Mouse (Mus musculus): ENCODE measurements at regions not wholly inside any gene's neighbourhood (a gene's known extent, or its start where the extent isn't known, plus 50 kb on each side); places are given as distances from the start of the nearest gene placed in this dataset.

DNA sequence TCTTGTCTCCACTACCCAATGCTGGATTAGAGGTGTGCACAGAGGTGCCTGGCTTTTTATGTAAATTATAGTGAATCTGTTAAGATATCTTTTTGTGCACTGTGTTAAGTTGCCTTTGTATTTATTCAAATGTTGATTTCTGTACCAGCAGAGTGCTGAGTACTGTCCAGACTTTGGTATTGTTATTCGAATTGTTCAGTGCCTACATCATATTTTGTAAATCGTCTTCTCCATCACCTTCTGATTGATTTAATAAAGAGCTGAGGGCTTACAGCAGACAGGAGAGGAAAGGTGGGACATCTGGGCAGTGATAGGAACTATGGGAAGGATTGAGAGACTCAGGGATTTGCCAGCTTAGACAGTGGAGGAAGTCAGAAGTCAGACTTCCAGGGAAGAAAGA, 270.2 kb upstream of the Kazn start:
- peaks cover 19% of the 10 kb centered on the region for H3K4me1 ChIP-seq
- no peaks in the 10 kb centered on the region for H3K27me3 ChIP-seq
- H3K27ac ChIP-seq, result no peak overlapping the region
- 84% methylated on average over 2 of the region's 2 CpGs for WGBS
- H3K4me3 ChIP-seq, result no peak overlapping the region
- ATAC-seq, result no peak
- H3K4me2 ChIP-seq, result no peak overlapping the region
- H3K36me3 ChIP-seq (ENCODE audit: poor library complexity, severe bottlenecking), result no peaks in the 10 kb centered on the region
- no peak overlapping the region for H3K9ac ChIP-seq
- H3K9me3 ChIP-seq (replicated peaks), result 0 out of 2 replicates have a peak, but pooled peaks cover 8% of the 10 kb centered on the region

- no peaks in the 10 kb centered on the region for H3K9me3 ChIP-seq (replicated peaks)
- H3K36me3 ChIP-seq (ENCODE audit: poor library complexity, severe bottlenecking), result no peaks in the 10 kb centered on the region
- peak; percentile 41; the same call in 1 of the 2 replicates for ATAC-seq
- no peak overlapping the region for H3K4me3 ChIP-seq
- 10% methylated on average over 13 of the region's 13 CpGs for WGBS
- no peak overlapping the region for H3K9ac ChIP-seq
- peaks cover 19% of the 10 kb centered on the region for H3K4me1 ChIP-seq
- H3K27ac ChIP-seq, result no peak overlapping the region
- no peaks in the 10 kb centered on the region for H3K27me3 ChIP-seq
- no peak overlapping the region for H3K4me2 ChIP-seq
Measured at GRCm38 (mm10) chr4:142506383-142507211, 267.4 kb upstream of the Kazn start.

DNA sequence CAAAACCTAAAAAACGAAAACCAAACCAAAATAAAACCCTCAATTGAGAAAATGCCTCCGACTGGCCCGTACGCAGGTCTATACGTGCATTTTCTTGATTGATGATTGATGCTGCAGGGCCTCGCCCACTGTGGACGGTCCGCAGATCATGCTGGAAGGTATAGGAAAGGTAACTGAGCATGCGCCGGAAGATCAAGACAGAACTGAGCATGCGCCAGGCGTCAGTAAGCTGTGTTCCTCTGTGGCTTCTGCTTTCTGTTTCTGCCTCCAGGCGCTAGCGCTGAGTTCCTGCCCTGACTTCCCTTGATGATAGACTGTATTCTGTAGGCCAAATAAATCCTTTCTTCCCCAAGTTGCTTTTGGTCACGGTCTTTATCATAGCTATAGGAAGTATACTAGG, 264.6 kb upstream of the Kazn start:
- no peak for ATAC-seq
- Histone ChIP-seq H3K4me2 (no peak overlapping the region), H3K9me3 (replicated peaks) (no peaks in the 10 kb centered on the region), H3K36me3 (ENCODE audit: poor library complexity, severe bottlenecking) (no peaks in the 10 kb centered on the region), H3K27ac (no peak overlapping the region), H3K4me1 (peaks cover 30% of the 10 kb centered on the region), H3K4me3 (no peak overlapping the region), H3K27me3 (no peaks in the 10 kb centered on the region), H3K9ac (no peak overlapping the region)
- WGBS, result 93% methylated on average over 15 of the region's 15 CpGs

GRCm38 (mm10) chr4:142501177-142501576, 262.0 kb upstream of the Kazn start:
- Histone ChIP-seq H3K36me3 (ENCODE audit: poor library complexity, severe bottlenecking) (no peaks in the 10 kb centered on the region), H3K9ac (no peak overlapping the region), H3K9me3 (replicated peaks) (no peaks in the 10 kb centered on the region), H3K4me2 (no peak overlapping the region), H3K27me3 (no peaks in the 10 kb centered on the region), H3K4me1 (peaks cover 30% of the 10 kb centered on the region), H3K4me3 (no peak overlapping the region), H3K27ac (0 out of 2 replicates have a peak overlapping the region, but pooled peaks have one; percentile 0)
- 0 out of 2 replicates have a peak, but pooled peaks have one; percentile 50 for ATAC-seq
- WGBS, result 56% methylated on average over 8 of the region's 8 CpGs

GRCm38 (mm10) chr4:142500541-142500940, 261.3 kb upstream of the Kazn start:
- Histone ChIP-seq H3K9me3 (replicated peaks) (no peaks in the 10 kb centered on the region), H3K4me2 (no peak overlapping the region), H3K9ac (no peak overlapping the region), H3K27ac (peak overlapping the region; percentile 44; the same call in 1 of the 2 replicates), H3K36me3 (ENCODE audit: poor library complexity, severe bottlenecking) (no peaks in the 10 kb centered on the region), H3K4me3 (no peak overlapping the region), H3K27me3 (no peaks in the 10 kb centered on the region), H3K4me1 (peaks cover 26% of the 10 kb centered on the region)
- no peak for ATAC-seq
- 70% methylated on average over 7 of the region's 7 CpGs for WGBS

- 0 out of 2 replicates have a peak overlapping the region, but pooled peaks have one; percentile 13 for H3K9ac ChIP-seq
- H3K36me3 ChIP-seq (ENCODE audit: poor library complexity, severe bottlenecking), result no peaks in the 10 kb centered on the region
- H3K9me3 ChIP-seq (replicated peaks), result no peaks in the 10 kb centered on the region
- no peak overlapping the region for H3K4me3 ChIP-seq
- peaks cover 25% of the 10 kb centered on the region for H3K4me1 ChIP-seq
- H3K27me3 ChIP-seq, result no peaks in the 10 kb centered on the region
- 59% methylated on average over 12 of the region's 12 CpGs for WGBS
- ATAC-seq, result no peak
- no peak overlapping the region for H3K4me2 ChIP-seq
- H3K27ac ChIP-seq, result no peak overlapping the region
Measured at GRCm38 (mm10) chr4:142496605-142497004, 257.4 kb upstream of the Kazn start.

- no peaks in the 10 kb centered on the region for H3K27me3 ChIP-seq
- no peaks in the 10 kb centered on the region for H3K36me3 ChIP-seq (ENCODE audit: poor library complexity, severe bottlenecking)
- H3K9ac ChIP-seq, result no peak overlapping the region
- H3K4me2 ChIP-seq, result no peak overlapping the region
- H3K4me3 ChIP-seq, result no peak overlapping the region
- ATAC-seq, result no peak
- 74% methylated on average over 10 of the region's 10 CpGs for WGBS
- no peaks in the 10 kb centered on the region for H3K9me3 ChIP-seq (replicated peaks)
- peaks cover 14% of the 10 kb centered on the region; the same call in 1 of the 2 replicates for H3K4me1 ChIP-seq
- no peak overlapping the region for H3K27ac ChIP-seq
Measured at GRCm38 (mm10) chr4:142492926-142493492, 253.8 kb upstream of the Kazn start.

GRCm38 (mm10) chr4:142485784-142486423, 246.7 kb upstream of the Kazn start:
- no peaks in the 10 kb centered on the region for H3K27me3 ChIP-seq
- H3K4me3 ChIP-seq, result no peak overlapping the region
- no peak for ATAC-seq
- H3K4me2 ChIP-seq, result no peak overlapping the region
- WGBS, result 66% methylated on average over 4 of the region's 4 CpGs
- H3K36me3 ChIP-seq (ENCODE audit: poor library complexity, severe bottlenecking), result no peaks in the 10 kb centered on the region
- no peaks in the 10 kb centered on the region for H3K9me3 ChIP-seq (replicated peaks)
- H3K27ac ChIP-seq, result no peak overlapping the region
- H3K9ac ChIP-seq, result no peak overlapping the region
- H3K4me1 ChIP-seq, result no peaks in the 10 kb centered on the region

GRCm38 (mm10) chr4:142475632-142476031, 236.4 kb upstream of the Kazn start:
- peak overlapping the region; percentile 27 for H3K4me3 ChIP-seq
- ATAC-seq, result no peak
- no peaks in the 10 kb centered on the region for H3K9me3 ChIP-seq (replicated peaks)
- H3K27me3 ChIP-seq, result no peaks in the 10 kb centered on the region
- H3K9ac ChIP-seq, result peak overlapping the region; percentile 35
- peaks cover 38% of the 10 kb centered on the region for H3K4me1 ChIP-seq
- 65% methylated on average over 10 of the region's 10 CpGs for WGBS
- H3K4me2 ChIP-seq, result peak overlapping the region; percentile 58
- H3K27ac ChIP-seq, result no peak overlapping the region
- H3K36me3 ChIP-seq (ENCODE audit: poor library complexity, severe bottlenecking), result peaks cover 7% of the 10 kb centered on the region; the same call in 1 of the 2 replicates

DNA sequence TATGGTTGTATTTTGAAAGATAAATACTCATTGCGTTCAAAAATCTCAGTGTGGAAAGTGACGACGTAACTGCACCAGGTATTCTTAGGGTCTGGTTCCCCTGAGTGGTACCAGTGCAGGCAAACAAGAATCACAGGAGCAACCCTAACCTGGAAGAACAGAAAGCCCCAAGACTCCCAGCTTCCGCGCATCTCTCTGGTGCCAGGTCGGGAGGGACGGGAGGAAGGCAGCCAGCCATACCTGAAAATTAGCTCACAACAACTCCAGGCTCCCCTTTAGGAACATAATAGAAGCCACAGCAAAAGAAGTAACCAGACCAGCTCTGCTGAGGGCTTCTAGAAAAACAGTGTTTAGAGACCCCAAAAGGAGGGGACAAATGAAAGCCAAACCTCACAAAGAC, 235.4 kb upstream of the Kazn start:
- H3K4me1 ChIP-seq, result peaks cover 38% of the 10 kb centered on the region
- peak overlapping the region; percentile 27 for H3K4me3 ChIP-seq
- ATAC-seq, result no peak
- H3K36me3 ChIP-seq (ENCODE audit: poor library complexity, severe bottlenecking), result peaks cover 12% of the 10 kb centered on the region; the same call in 1 of the 2 replicates
- peak overlapping the region; percentile 58 for H3K4me2 ChIP-seq
- 58% methylated on average over 7 of the region's 7 CpGs for WGBS
- H3K27me3 ChIP-seq, result no peaks in the 10 kb centered on the region
- H3K27ac ChIP-seq, result 0 out of 2 replicates have a peak overlapping the region, but pooled peaks have one; percentile 51
- no peaks in the 10 kb centered on the region for H3K9me3 ChIP-seq (replicated peaks)
- H3K9ac ChIP-seq, result peak overlapping the region; percentile 35; the same call in 1 of the 2 replicates

DNA sequence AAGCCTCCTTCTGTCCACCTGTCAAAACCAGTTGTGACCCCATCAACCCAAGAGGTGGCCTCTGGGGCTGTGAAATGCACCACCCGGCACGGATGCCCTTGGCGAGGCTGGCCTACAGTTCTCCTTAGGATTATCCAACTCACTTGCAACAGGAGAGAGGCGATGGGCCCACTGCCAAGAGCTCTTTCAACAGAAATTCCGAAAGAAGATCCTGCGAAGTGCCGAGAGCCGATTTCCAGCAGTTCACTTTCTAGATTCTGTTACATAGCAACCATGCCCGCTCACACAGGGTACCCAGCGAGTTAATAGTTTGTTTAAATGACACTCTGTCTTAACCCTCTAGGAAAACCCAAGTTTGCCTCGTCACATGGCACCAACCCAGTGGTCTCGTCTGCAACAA, 234.8 kb upstream of the Kazn start:
- no peaks in the 10 kb centered on the region for H3K9me3 ChIP-seq (replicated peaks)
- peak overlapping the region; percentile 58 for H3K4me2 ChIP-seq
- H3K4me3 ChIP-seq, result peak overlapping the region; percentile 3; the same call in 1 of the 2 replicates
- H3K27me3 ChIP-seq, result no peaks in the 10 kb centered on the region
- 9% methylated on average over 12 of the region's 12 CpGs for WGBS
- ATAC-seq, result peak; percentile 83
- H3K27ac ChIP-seq, result peak overlapping the region; percentile 51; the same call in 1 of the 2 replicates
- peak overlapping the region; percentile 40; the same call in 1 of the 2 replicates for H3K9ac ChIP-seq
- H3K36me3 ChIP-seq (ENCODE audit: poor library complexity, severe bottlenecking), result peaks cover 12% of the 10 kb centered on the region; the same call in 1 of the 2 replicates
- H3K4me1 ChIP-seq, result peaks cover 38% of the 10 kb centered on the region

DNA sequence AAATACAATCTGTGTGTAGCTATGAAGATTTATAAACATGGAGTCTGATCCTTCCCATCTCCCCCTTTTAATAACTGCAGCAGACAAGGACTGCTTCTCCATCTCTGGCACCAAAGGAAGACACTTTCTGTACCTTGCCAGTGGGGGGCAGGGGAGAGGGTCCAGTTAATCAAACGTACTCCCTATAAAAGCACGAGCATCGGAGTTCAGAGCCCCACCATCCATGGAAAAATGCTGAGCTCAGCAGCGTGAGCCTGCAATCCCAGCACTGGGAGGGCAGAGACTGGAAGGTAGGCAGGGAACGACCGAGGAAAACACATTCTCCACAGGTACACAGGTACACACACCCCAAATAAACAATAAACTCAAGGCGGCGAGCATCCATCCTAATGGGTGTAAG, 234.1 kb upstream of the Kazn start:
- H3K4me2 ChIP-seq, result peak overlapping the region; percentile 58; the same call in 1 of the 2 replicates
- H3K4me1 ChIP-seq, result peaks cover 38% of the 10 kb centered on the region
- H3K27ac ChIP-seq, result 0 out of 2 replicates have a peak overlapping the region, but pooled peaks have one; percentile 10
- H3K27me3 ChIP-seq, result no peaks in the 10 kb centered on the region
- H3K36me3 ChIP-seq (ENCODE audit: poor library complexity, severe bottlenecking), result peaks cover 12% of the 10 kb centered on the region; the same call in 1 of the 2 replicates
- H3K4me3 ChIP-seq, result no peak overlapping the region
- H3K9ac ChIP-seq, result no peak overlapping the region
- 54% methylated on average over 8 of the region's 8 CpGs for WGBS
- H3K9me3 ChIP-seq (replicated peaks), result no peaks in the 10 kb centered on the region
- ATAC-seq, result no peak

Measured in forebrain, embryonic 13.5 days (tissue).